Mouse (Mus musculus) heart, embryonic 15.5 days (tissue): ENCODE results near the gene Sco1. TPM values are rescaled to one million over a fixed set of nuclear protein-coding genes. Genes with fewer than 3 reads are reported as not detected.

Source experiments
- ATAC-seq: fragments of 200-750 bp; cut with Nextera tagmentation; replicated peaks from 2 replicates; pipeline ENCODE4 v1.8.0; 2017; ENCODE audit warnings: low read depth, moderate TSS enrichment; ENCODE audit not compliant: insufficient number of reproducible peaks, insufficient read depth, low FRiP score
- H3K27ac ChIP-seq: fragments of 300-500 bp; sonication (generic); 2 replicates; pipeline ENCODE4 v1.5.1; 2015; ENCODE audit warnings: mild to moderate bottlenecking, inconsistent platforms
- H3K27me3 ChIP-seq: fragments of 300-500 bp; sonication (generic); 2 replicates; pipeline ENCODE4 v1.6.1; 2015; ENCODE audit warnings: inconsistent platforms
- H3K36me3 ChIP-seq: fragments of 300-500 bp; sonication (generic); 2 replicates; pipeline ENCODE4 v1.6.1; 2015; ENCODE audit warnings: mild to moderate bottlenecking, inconsistent platforms
- H3K4me1 ChIP-seq: fragments of 300-500 bp; sonication (generic); replicated peaks from 2 replicates; pipeline ENCODE4 v1.6.1; 2015; ENCODE audit warnings: inconsistent platforms
- H3K4me2 ChIP-seq: fragments of 300-500 bp; sonication (generic); 2 replicates; pipeline ENCODE4 v1.6.1; 2015; ENCODE audit warnings: inconsistent platforms, mild to moderate bottlenecking, moderate library complexity
- H3K4me3 ChIP-seq: fragments of 300-500 bp; sonication (generic); 2 replicates; pipeline ENCODE4 v1.5.1; 2015; ENCODE audit warnings: mild to moderate bottlenecking, inconsistent platforms
- H3K9ac ChIP-seq: fragments of 300-500 bp; sonication (generic); 2 replicates; pipeline ENCODE4 v1.6.1; 2015; ENCODE audit warnings: mild to moderate bottlenecking, inconsistent platforms
- H3K9me3 ChIP-seq: fragments of 300-500 bp; sonication (generic); replicated peaks from 2 replicates; pipeline ENCODE4 v1.6.1; 2016; ENCODE audit warnings: inconsistent platforms
- WGBS: fragments of 180-500 bp; shearing (Covaris S2); methylation state at CpG from one replicate; pipeline ENCODE4 v1.1.7; 2015; ENCODE audit warnings: mixed read lengths; 5-methylcytosine and 5-hydroxymethylcytosine counted together
- polyA plus RNA-seq: library from polyadenylated mRNA; unstranded; fragments of >200 nt; fragmentation: Nextera tagmentation; extraction: Ambion mirVana; gene quantifications from 2 replicates; pipeline ENCODE4 v1.2.1, GENCODE M21; 2015

The Sco1 gene
- polyA plus RNA-seq, 1 experiment from 2014 or later, result 17.5 TPM

GRCm38 (mm10) chr11:67077435-67077834 is 25.0 kb downstream of the Sco1 start:
- H3K27ac ChIP-seq, result no peak overlapping the region
- H3K4me3 ChIP-seq, result no peak overlapping the region
- H3K9me3 ChIP-seq, result no peaks in the 10 kb centered on the region
- WGBS, result 48% methylated on average over 3 of the region's 3 CpGs
- H3K36me3 ChIP-seq, result no peaks in the 10 kb centered on the region
- H3K4me2 ChIP-seq, result no peak overlapping the region
- no peak for ATAC-seq
- peaks cover 4% of the 10 kb centered on the region for H3K4me1 ChIP-seq
- H3K9ac ChIP-seq, result no peak overlapping the region
- peaks cover 11% of the 10 kb centered on the region for H3K27me3 ChIP-seq

- Histone ChIP-seq H3K27ac (no peak within 1 kb of the TSS), H3K27me3 (peaks cover 16% of the 10 kb centered on the region), H3K4me3 (no peak within 1 kb of the TSS), H3K36me3 (no peaks in the 10 kb centered on the region), H3K9me3 (no peaks in the 10 kb centered on the region), H3K9ac (no peak within 1 kb of the TSS), H3K4me2 (no peak within 1 kb of the TSS), H3K4me1 (peaks cover 4% of the 10 kb centered on the region)
- no peak for ATAC-seq
- 70% methylated on average over 5 of the region's 5 CpGs for WGBS
Observed at GRCm38 (mm10) chr11:67078000-67078399, 25.5 kb downstream of the Sco1 start, which contains the start of gene Myh3. Gene Myh3 (plus strand): TSS chr11:67078300.

- Histone ChIP-seq H3K4me2 (no peak overlapping the region), H3K36me3 (no peaks in the 10 kb centered on the region), H3K4me3 (no peak overlapping the region), H3K9ac (no peak overlapping the region), H3K4me1 (peaks cover 4% of the 10 kb centered on the region), H3K27ac (no peak overlapping the region), H3K9me3 (no peaks in the 10 kb centered on the region), H3K27me3 (peaks cover 25% of the 10 kb centered on the region)
- 81% methylated on average over 6 of the region's 6 CpGs for WGBS
- ATAC-seq, result no peak
Observed at GRCm38 (mm10) chr11:67078888-67079287, 26.4 kb downstream of the Sco1 start.

- Histone ChIP-seq H3K4me1 (peaks cover 4% of the 10 kb centered on the region), H3K4me2 (no peak overlapping the region), H3K9me3 (no peaks in the 10 kb centered on the region), H3K27me3 (peaks cover 33% of the 10 kb centered on the region), H3K9ac (no peak overlapping the region), H3K36me3 (no peaks in the 10 kb centered on the region), H3K4me3 (no peak overlapping the region), H3K27ac (no peak overlapping the region)
- no peak for ATAC-seq
- WGBS, result 71% methylated on average over 11 of the region's 11 CpGs
Observed at GRCm38 (mm10) chr11:67079740-67080139, 27.3 kb downstream of the Sco1 start.

- Histone ChIP-seq H3K4me3 (no peak overlapping the region), H3K9me3 (no peaks in the 10 kb centered on the region), H3K36me3 (no peaks in the 10 kb centered on the region), H3K4me2 (no peak overlapping the region), H3K4me1 (no peaks in the 10 kb centered on the region; the same call in none of the 2 replicates), H3K27ac (no peak overlapping the region), H3K9ac (no peak overlapping the region), H3K27me3 (peaks cover 37% of the 10 kb centered on the region)
- 6% methylated on average over 3 of the region's 3 CpGs for WGBS
- ATAC-seq, result 0 out of 2 replicates have a peak, but pooled peaks have one; percentile 34
Observed at GRCm38 (mm10) chr11:67080168-67080567, 27.7 kb downstream of the Sco1 start.

- Histone ChIP-seq H3K27ac (no peak overlapping the region), H3K27me3 (peaks cover 42% of the 10 kb centered on the region), H3K4me1 (no peaks in the 10 kb centered on the region; the same call in none of the 2 replicates), H3K36me3 (no peaks in the 10 kb centered on the region), H3K4me3 (no peak overlapping the region), H3K4me2 (0 out of 2 replicates have a peak overlapping the region, but pooled peaks have one; percentile 26), H3K9ac (no peak overlapping the region), H3K9me3 (no peaks in the 10 kb centered on the region)
- WGBS, result 5% methylated on average over 11 of the region's 11 CpGs
- ATAC-seq, result peak; percentile 60; the same call in 1 of the 2 replicates
Observed at GRCm38 (mm10) chr11:67081125-67081649, 28.7 kb downstream of the Sco1 start.

- H3K27ac ChIP-seq, result no peak overlapping the region
- no peaks in the 10 kb centered on the region for H3K9me3 ChIP-seq
- H3K36me3 ChIP-seq, result no peaks in the 10 kb centered on the region
- no peak for ATAC-seq
- H3K27me3 ChIP-seq, result peaks cover 44% of the 10 kb centered on the region
- no peak overlapping the region for H3K9ac ChIP-seq
- H3K4me1 ChIP-seq, result no peaks in the 10 kb centered on the region; the same call in none of the 2 replicates
- WGBS, result 70% methylated on average over 7 of the region's 7 CpGs
- no peak overlapping the region for H3K4me2 ChIP-seq
- H3K4me3 ChIP-seq, result no peak overlapping the region
Observed at GRCm38 (mm10) chr11:67082188-67082587, 29.7 kb downstream of the Sco1 start.

- no peak overlapping the region for H3K4me2 ChIP-seq
- H3K4me3 ChIP-seq, result no peak overlapping the region
- H3K27ac ChIP-seq, result no peak overlapping the region
- 79% methylated on average over 13 of the region's 13 CpGs for WGBS
- no peak for ATAC-seq
- no peaks in the 10 kb centered on the region for H3K9me3 ChIP-seq
- peaks cover 44% of the 10 kb centered on the region for H3K27me3 ChIP-seq
- no peaks in the 10 kb centered on the region for H3K36me3 ChIP-seq
- no peak overlapping the region for H3K9ac ChIP-seq
- no peaks in the 10 kb centered on the region; the same call in none of the 2 replicates for H3K4me1 ChIP-seq
Observed at GRCm38 (mm10) chr11:67082793-67083192, 30.3 kb downstream of the Sco1 start.

GRCm38 (mm10) chr11:67083239-67083638 is 30.8 kb downstream of the Sco1 start:
- H3K4me3 ChIP-seq, result no peak overlapping the region
- H3K27ac ChIP-seq, result no peak overlapping the region
- 59% methylated on average over 6 of the region's 6 CpGs for WGBS
- no peaks in the 10 kb centered on the region for H3K9me3 ChIP-seq
- H3K4me1 ChIP-seq, result no peaks in the 10 kb centered on the region; the same call in none of the 2 replicates
- peaks cover 44% of the 10 kb centered on the region for H3K27me3 ChIP-seq
- H3K9ac ChIP-seq, result no peak overlapping the region
- H3K36me3 ChIP-seq, result no peaks in the 10 kb centered on the region
- H3K4me2 ChIP-seq, result no peak overlapping the region
- no peak for ATAC-seq

- Histone ChIP-seq H3K9ac (no peak overlapping the region), H3K27me3 (peaks cover 45% of the 10 kb centered on the region), H3K4me2 (no peak overlapping the region), H3K36me3 (no peaks in the 10 kb centered on the region), H3K4me1 (no peaks in the 10 kb centered on the region; the same call in none of the 2 replicates), H3K9me3 (no peaks in the 10 kb centered on the region), H3K27ac (no peak overlapping the region), H3K4me3 (no peak overlapping the region)
- WGBS, result 39% methylated on average over 32 of the region's 32 CpGs
- ATAC-seq, result no peak
Observed at GRCm38 (mm10) chr11:67083712-67084340, 31.4 kb downstream of the Sco1 start.

GRCm38 (mm10) chr11:67085489-67085888 is 33.0 kb downstream of the Sco1 start:
- whole genome bisulfite sequencing, result 3% methylated on average over 6 of the region's 6 CpGs
- Histone ChIP-seq H3K9ac (no peak overlapping the region), H3K27me3 (peaks cover 43% of the 10 kb centered on the region), H3K27ac (no peak overlapping the region), H3K4me3 (no peak overlapping the region), H3K4me1 (no peaks in the 10 kb centered on the region; the same call in none of the 2 replicates), H3K9me3 (no peaks in the 10 kb centered on the region), H3K4me2 (no peak overlapping the region), H3K36me3 (no peaks in the 10 kb centered on the region)
- no peak for ATAC-seq
